Mouse (Mus musculus) spleen, adult 2 months (tissue): ENCODE measurements around the gene Taok3. TPM values are rescaled to one million over a fixed set of nuclear protein-coding genes. Genes with fewer than 3 reads are reported as not detected.

Experiments
- DNase-seq, 2 experiments: peaks; one replicate each; pipeline versions ENCODE4 v3.0.0 to v3.0.0-alpha.2; 2012 to 2021; ENCODE audit warnings: low spot score in 2 of 2, low read depth in 1 of 2
- H3K27ac ChIP-seq: fragments of 200-500 bp; 2 replicates; pipeline ENCODE4 v1.5.1; 2012; ENCODE audit warnings: low read length, inconsistent platforms; ENCODE audit not compliant: insufficient read depth
- H3K27me3 ChIP-seq: fragments of 200-500 bp; 2 replicates; pipeline ENCODE4 v1.6.1; 2012; ENCODE audit warnings: mild to moderate bottlenecking, moderate library complexity, low read length, inconsistent platforms; ENCODE audit not compliant: control insufficient read depth, insufficient read depth
- H3K36me3 ChIP-seq: fragments of 200-500 bp; 2 replicates; pipeline ENCODE4 v1.6.1; 2012; ENCODE audit warnings: mild to moderate bottlenecking, low read length, inconsistent platforms; ENCODE audit not compliant: control insufficient read depth, insufficient read depth
- H3K4me1 ChIP-seq: fragments of 200-500 bp; 2 replicates; pipeline ENCODE4 v1.6.1; 2011; ENCODE audit warnings: inconsistent platforms; ENCODE audit not compliant: control insufficient read depth, insufficient read depth, insufficient read length
- H3K4me3 ChIP-seq: fragments of 200-500 bp; 2 replicates; pipeline ENCODE4 v1.5.1; 2011; ENCODE audit warnings: mild to moderate bottlenecking, inconsistent platforms; ENCODE audit not compliant: insufficient read depth, insufficient read length; ENCODE audit errors: extremely low read depth
- CTCF ChIP-seq: fragments of 200-500 bp; IDR thresholded peaks from 2 replicates; pipeline ENCODE4 v1.5.1; 2011; ENCODE audit warnings: mild to moderate bottlenecking, inconsistent platforms; ENCODE audit not compliant: insufficient read depth, insufficient read length, insufficient replicate concordance; ENCODE audit errors: extremely low read depth
- POLR2A ChIP-seq: fragments of 200-500 bp; IDR thresholded peaks from 2 replicates; pipeline ENCODE4 v1.6.1; 2011; ENCODE audit warnings: low read depth, low read length, inconsistent platforms
- WGBS: fragments of 180-500 bp; shearing (Covaris S2); methylation state at CpG from one replicate; pipeline ENCODE4 v1.1.7; 2018; 5-methylcytosine and 5-hydroxymethylcytosine counted together
- polyA plus RNA-seq: library from polyadenylated mRNA; depleted of rRNA; stranded (reverse); fragments of >200 nt; gene quantifications from 2 replicates; pipeline ENCODE4 v1.2.3, GENCODE M21; 2012

Taok3 gene
- polyA plus RNA-seq, 1 experiment, result 18.4 TPM

DNA sequence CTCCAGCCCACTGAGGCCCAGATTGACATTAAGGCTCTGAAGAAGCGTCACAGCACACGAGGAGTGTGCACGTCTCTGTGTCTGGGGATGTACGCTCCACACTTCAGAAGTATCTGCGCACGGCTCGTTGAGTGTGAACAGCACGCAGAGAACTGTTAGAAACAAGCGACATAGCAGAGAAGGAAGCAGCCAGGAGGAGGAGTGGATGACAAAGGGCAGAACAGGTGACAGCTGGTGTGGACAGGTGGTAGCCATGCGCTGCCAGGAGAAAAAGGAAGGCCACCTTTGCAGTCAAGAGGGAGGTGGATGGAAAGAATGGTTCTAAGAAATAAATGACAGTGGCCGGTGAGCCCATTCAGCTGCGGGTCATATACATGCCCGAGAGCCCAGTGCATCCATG is 43.9 kb downstream of the Taok3 start:
- DNase-seq, result no peak
- WGBS, result 92% methylated on average over 13 of the region's 13 CpGs
- H3K4me1 ChIP-seq, result peaks cover 13% of the 10 kb centered on the region; the same call in 1 of the 2 replicates
- H3K4me3 ChIP-seq, result no peak overlapping the region
- no peaks in the 10 kb centered on the region for H3K27me3 ChIP-seq
- no peak overlapping the region for H3K27ac ChIP-seq
- H3K36me3 ChIP-seq, result no peaks in the 10 kb centered on the region; the same call in 1 of the 2 replicates
- TF ChIP-seq CTCF (no peak), POLR2A (no peak)

DNA sequence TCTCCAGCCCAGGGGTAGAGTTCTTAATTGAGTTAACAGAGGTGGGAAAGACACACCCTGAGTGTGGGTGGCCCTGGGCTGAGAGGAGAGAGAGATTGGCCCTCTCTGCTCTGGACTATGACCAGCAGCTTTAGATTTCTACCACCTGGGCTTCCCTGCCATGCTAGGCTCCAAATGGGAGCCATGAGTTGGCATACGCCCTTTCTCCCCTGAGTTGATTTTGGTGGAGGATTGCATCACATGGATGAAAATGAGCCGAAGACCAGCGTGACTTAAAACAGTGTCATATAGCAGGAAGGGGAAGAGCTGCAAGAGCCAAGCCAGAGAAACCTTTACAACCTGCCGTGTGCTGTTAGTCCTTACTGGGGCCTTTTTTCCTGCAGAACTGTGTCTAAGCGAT is 44.6 kb downstream of the Taok3 start:
- Histone ChIP-seq H3K27ac (no peak overlapping the region), H3K27me3 (no peaks in the 10 kb centered on the region), H3K4me1 (peaks cover 9% of the 10 kb centered on the region; the same call in 1 of the 2 replicates), H3K4me3 (no peak overlapping the region), H3K36me3 (no peaks in the 10 kb centered on the region; the same call in 1 of the 2 replicates)
- no peak for TF ChIP-seq CTCF
- TF ChIP-seq POLR2A, result no peak
- 86% methylated on average over 5 of the region's 5 CpGs for WGBS
- no peak for DNase-seq

DNA sequence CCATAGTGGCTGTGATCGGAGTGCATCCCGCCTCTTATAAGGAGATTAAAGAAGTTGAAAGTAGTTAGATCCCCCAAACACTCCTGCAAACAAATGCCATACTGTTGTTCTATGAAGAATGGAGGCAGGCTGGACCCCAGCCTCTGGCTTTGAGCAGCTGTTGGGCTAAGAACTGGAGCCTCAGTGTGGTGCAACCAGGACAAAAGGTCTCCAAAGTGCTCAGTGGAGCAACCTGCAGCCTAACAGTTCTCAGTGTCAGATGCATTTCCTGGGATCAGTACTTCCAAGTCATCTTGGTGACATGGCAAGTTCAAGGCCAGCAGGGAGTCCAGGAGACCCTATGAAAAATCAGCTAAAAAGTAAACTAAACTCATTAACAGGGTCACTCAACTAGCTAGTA is 45.0 kb downstream of the Taok3 start:
- Histone ChIP-seq H3K4me1 (peaks cover 9% of the 10 kb centered on the region; the same call in 1 of the 2 replicates), H3K36me3 (no peaks in the 10 kb centered on the region; the same call in 1 of the 2 replicates), H3K27ac (no peak overlapping the region), H3K4me3 (no peak overlapping the region), H3K27me3 (no peaks in the 10 kb centered on the region)
- no peak for DNase-seq
- 96% methylated on average over 2 of the region's 2 CpGs for WGBS
- TF ChIP-seq CTCF (no peak), POLR2A (no peak)

DNA sequence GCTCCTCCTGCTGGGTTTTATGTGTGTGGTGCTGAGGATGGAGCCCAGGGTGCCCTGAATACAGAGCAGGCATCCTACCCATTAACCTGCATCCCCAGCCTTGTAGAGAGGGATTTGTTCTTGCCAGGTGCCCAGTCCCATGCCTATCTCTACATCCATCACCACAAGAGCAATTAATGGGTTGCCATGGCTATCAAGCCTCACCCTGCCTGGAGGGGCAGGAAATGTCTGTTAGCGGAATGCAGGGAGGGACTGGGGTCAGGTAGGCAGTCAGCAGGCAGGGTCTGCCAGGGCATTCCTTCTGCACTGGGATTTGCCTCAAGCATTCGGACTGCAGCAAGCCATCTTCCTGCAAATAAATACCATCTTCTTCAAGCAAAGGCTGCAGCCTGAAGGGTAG is 46.0 kb downstream of the Taok3 start:
- Histone ChIP-seq H3K36me3 (no peaks in the 10 kb centered on the region; the same call in 1 of the 2 replicates), H3K27ac (no peak overlapping the region), H3K4me1 (no peaks in the 10 kb centered on the region; the same call in 1 of the 2 replicates), H3K27me3 (no peaks in the 10 kb centered on the region), H3K4me3 (no peak overlapping the region)
- TF ChIP-seq POLR2A (no peak), CTCF (no peak)
- 88% methylated on average over 2 of the region's 2 CpGs for WGBS
- no peak for DNase-seq

DNA sequence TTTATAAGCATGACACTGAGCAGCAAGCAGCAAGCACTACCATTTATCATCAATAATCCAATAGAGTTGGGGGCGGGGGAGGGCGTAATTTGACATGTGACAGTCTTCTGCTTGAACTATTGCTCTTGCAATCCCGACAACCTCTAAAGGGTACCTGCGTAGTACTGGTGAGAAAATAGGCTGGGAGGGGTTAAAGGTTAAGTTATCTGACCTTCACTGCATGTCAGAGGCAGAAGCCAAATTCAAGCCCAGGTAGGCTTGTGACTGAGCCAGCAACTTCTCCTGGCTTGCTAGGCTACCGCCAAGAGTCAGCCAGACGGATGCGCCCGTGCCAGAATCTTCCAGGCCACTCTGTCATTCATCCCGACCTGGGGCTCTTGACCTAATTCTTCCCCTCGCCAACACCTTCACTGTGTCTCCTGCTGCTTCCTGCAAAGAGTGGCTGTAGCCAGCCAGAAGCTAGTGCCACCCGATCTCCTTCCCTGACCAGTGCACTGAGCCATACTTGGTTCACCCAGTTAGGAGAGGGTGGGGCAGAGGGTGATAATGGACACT is 47.0 kb downstream of the Taok3 start:
- 92% methylated on average over 11 of the region's 11 CpGs for WGBS
- no peaks in the 10 kb centered on the region; the same call in 1 of the 2 replicates for H3K4me1 ChIP-seq
- no peaks in the 10 kb centered on the region for H3K27me3 ChIP-seq
- no peak for DNase-seq
- H3K4me3 ChIP-seq, result no peak overlapping the region
- H3K36me3 ChIP-seq, result no peaks in the 10 kb centered on the region; the same call in 1 of the 2 replicates
- TF ChIP-seq POLR2A (no peak), CTCF (no peak)
- no peak overlapping the region for H3K27ac ChIP-seq

DNA sequence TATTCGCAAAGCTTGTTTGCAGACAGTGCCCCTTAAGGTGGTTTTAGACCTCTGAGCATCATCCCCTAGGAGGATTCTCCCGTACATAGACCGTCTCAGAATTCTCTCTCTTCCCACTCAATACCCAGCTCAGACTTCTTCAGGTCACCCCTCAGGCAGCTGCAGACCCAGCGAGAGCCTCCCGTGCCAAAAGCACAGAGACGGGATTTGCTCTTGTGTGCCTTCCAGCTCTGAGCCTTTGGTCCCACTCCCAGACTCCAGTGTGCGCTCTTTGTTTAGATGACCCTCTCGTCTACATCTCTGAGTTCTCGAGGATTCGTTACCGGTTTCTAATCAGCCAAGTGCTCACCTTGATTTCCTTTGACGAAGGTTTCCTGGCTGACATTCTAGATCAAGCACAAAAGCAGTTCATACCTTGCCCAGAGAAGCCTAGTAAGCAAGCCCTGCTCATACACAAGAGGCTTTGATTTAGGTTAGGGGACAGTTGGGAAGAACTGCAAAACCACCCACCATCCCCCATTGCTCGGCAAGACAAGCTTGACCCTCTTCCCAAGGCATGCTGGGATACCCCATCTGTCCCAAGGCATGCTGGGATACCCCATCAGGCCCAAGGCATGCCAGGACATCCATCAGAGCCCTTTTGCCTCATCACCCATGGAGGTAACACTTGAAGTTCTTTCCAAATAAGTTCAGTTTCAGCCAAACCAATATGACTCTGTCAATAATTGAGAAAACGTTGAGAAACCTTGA is 48.6 kb downstream of the Taok3 start:
- DNase-seq, result no peak
- no peaks in the 10 kb centered on the region for H3K4me1 ChIP-seq
- H3K4me3 ChIP-seq, result no peak overlapping the region
- no peak for TF ChIP-seq CTCF
- no peak for TF ChIP-seq POLR2A
- 97% methylated on average over 14 of the region's 14 CpGs for WGBS
- peaks cover 2% of the 10 kb centered on the region; the same call in 1 of the 2 replicates for H3K36me3 ChIP-seq
- H3K27ac ChIP-seq, result no peak overlapping the region
- H3K27me3 ChIP-seq, result no peaks in the 10 kb centered on the region

DNA sequence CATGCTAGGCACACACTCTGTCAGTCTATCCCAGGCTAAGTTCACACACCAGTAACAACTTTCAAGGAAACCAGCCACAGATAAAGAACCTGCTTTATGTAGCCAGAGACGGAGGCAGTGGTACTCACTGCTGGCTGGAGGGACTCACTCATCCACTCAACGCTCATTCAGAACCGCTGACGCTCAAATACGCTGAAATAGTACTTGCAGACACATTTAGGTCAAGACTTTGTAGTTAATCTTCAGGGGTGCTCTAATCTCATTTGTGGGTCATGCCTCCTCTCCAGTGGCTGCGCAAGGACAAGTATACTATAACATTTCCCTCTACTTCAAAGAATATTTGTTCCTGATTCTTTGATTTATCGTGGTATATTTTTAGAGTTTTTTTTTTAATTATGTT is 54.1 kb downstream of the Taok3 start:
- TF ChIP-seq CTCF (no peak), POLR2A (no peak)
- DNase-seq, result no peak
- Histone ChIP-seq H3K27me3 (no peaks in the 10 kb centered on the region), H3K27ac (no peak overlapping the region), H3K36me3 (peaks cover 2% of the 10 kb centered on the region; the same call in 1 of the 2 replicates), H3K4me1 (peaks cover 10% of the 10 kb centered on the region), H3K4me3 (no peak overlapping the region)
- WGBS, result 98% methylated on average over 7 of the region's 7 CpGs
